Mouse (Mus musculus) embryo, embryonic 11 days (tissue): ENCODE data around the gene Fate1.
"Not testable (repeated sequence)": the region's sequence is repeated elsewhere in the genome, so short reads cannot be mapped to it uniquely, and the experiment has no call there.

Experiments used
- DNase-seq: peaks from one replicate; pipeline ENCODE4 v3.0.0-alpha.2; 2015

The Fate1 gene

DNA sequence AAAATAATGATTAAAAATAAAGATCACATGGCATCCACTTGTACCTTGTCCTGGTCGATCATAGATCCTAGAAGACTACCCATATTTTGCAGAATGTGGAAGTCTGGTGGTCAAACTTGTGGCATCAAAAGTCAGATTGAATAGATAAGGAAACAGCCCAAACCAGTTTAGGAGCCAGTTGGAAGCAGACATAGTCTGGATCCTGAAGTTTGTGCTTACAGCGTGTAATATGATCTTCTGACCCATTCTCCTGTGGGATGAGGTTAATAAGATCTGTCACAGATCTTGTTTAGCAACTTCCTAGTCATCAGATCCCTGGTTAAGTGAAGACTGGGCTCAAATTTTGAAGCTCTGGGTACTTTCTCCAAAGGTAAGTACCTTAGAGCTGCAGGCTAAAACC, at the start of gene Fate1:
Gene Fate1 (plus strand): TSS at position 301 of the 400 bp plus-strand sequence.
- no peak for DNase-seq

DNA sequence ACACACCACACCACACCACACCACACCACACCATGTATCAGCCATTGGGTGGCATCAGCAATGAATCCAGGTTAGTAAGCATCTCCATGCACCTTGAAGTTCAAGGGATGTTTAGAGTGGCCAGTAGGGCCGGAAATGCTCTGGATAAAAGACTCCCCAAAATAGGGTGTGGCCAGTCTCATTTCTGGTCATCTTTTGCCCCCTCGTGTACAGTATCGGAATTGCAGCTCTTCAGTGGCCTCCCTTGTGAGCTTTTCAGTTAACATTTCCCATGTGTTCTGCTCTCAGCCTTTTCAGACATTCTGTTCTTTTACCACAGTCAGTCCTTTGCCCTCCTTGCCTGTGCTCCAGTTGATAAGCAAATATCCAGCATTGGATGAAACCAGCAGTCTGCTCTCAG, 26.2 kb upstream of the Fate1 start:
- DNase-seq, result peak; percentile 58

DNA sequence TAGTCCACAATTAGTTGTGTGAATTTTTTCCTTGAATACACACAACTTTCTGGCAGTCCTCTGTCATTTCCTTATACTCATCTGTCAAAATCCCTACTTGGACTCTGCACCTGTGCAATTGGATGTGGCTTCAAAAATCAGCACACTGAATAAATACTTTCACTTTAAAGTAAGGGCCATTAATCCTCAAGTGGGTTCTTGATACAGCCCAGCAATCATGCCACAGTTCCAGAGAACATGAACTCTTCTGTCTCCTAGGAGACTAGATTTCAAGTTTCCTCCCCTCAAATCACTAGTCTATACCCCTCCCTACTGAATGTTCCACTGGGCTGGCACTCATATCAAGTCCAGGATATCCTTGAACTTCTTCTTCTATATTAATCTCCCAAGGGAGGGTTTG, 14.4 kb upstream of the Fate1 start:
- no peak for DNase-seq

DNA sequence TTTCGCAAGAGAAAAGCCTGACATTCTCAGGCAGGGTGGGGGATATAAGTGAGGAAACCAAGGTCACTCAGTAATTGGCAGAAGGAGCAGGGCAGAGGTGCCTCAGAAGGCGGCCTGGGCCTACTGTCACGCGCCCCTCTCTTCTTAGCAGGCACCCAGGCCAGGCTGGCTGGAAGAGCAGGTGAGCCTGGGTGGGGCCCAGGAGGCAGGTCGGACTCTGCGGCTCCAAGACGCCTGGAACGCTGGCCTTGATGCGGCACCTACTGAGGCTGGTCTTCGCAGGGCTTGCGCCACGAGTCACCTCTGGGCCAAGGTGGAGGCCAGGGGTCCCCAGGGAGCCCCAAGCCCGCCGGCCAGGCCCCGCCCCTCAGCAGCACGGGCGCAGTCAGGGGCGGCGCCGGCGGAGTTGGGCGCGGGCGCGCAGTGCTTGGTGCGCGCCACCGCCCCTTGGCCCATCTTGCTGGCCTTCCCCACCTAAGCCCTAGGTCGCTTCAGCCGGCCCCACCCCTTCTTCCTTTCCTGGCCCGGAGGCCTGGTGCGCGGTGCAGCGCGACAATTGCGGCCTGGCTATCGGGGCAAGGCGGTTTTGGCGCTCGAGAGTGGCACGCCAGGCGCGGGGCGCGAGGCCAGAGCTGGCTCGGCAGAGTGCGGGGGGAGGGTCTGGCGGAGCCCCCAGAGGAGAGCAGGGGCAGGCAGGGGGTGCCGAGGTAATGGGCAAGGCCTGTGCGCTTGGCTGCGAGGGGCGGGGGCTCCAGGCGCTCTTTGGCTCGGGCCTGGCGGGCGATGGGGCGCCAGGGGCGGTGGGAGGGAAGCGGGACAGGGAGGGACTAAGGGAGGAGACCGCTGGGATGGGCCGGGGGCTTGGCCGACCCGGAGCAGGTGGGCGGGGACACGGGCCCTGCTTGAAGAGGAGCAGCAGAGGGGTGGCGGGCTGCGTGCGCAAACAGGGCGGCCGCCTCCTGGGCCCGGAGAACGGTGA, 10.4 kb upstream of the Fate1 start, which contains the start of gene Prrg3:
Gene Prrg3 (plus strand): TSS at position 552 of the 979 bp plus-strand sequence.
- DNase-seq, result peak; percentile 79

DNA sequence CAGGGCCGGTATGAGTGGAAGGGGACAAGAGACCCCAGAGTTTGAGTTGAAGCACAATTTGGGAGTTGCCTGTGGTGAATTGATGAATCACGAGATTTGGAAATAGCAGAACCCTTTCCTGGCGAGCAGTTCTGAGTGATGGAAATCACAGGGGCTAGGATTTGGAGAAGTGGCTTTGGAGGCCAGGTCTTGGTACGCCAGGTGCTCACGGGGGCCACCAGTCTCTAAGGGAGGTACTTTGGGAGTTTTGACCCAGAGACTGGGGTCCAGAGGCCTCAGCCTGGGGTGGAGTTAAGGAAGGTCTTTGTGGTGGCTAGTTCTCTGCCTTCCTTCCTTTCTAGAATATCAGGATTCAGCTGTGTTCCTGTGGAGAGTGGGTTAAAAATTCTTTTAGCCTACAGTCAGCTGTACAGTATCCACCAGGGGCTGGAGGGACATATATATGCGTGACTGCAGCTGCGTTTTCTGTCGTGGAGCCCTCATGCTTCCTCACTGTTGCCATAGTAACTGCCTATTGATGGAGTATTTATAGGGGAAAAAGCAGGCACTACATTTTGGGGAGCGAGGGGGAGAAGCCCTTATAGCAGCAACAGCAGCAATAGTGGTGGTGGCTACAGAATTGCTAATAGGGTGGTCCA, 9.4 kb upstream of the Fate1 start:
- peak; percentile 5 for DNase-seq

DNA sequence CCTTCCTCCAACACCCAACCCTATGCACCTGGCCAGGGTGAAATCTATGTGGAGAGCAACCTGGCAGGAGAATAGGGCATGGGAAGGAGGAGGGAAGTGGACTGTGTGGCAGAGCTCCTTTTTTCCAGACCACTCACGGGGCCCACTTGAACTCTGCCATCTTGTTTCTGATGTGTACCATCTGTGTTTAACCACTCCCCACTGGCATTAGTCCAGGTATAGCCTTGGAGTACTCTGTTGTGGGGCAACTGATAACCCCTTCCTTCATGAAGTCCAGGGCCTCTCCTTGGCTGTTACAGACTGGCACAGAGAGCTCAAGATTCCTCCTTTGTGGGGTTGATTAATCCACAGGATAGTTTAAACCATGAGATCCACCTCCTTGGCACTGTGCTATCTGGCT, 4.6 kb upstream of the Fate1 start:
- DNase-seq, result no peak

DNA sequence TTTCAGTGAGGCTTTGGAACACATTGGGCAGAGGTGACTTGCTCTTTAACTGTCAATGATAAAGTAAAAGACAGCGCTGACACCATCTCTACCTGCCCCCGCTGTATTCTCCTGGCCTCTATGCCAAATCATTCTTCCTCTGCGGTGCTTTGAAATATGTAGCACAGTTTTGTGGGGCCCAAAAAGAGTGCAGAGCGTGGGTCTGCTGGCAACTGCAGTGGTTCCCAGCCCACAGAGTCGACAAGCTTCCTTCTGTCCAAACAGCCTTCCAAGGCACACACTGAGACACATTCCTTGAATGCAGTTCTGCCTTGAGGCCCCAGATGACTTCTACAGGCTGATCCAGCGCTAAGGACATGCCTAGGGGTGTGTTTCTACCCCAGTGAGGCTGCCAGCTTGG, 4.0 kb upstream of the Fate1 start:
- DNase-seq, result no peak

DNA sequence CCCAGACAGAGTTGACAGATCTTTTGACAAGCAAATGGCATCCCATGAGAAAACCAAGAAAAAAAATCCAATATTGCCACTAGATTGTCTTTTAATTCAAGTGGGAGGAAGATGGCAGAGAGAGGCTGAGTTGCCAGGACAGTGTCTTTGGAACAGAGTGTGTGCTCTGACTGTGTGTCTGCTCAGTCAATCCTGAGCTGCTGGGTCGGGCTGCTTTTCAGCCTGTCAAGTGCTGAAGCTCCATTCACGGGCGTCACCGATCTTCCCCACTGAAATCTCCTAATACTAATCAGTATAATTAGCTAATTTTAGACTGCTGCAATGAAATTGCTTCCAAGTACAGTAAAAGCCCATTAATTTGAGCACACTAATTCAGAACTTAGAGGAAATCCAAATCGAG, 1.5 kb upstream of the Fate1 start:
- DNase-seq, result no peak

DNA sequence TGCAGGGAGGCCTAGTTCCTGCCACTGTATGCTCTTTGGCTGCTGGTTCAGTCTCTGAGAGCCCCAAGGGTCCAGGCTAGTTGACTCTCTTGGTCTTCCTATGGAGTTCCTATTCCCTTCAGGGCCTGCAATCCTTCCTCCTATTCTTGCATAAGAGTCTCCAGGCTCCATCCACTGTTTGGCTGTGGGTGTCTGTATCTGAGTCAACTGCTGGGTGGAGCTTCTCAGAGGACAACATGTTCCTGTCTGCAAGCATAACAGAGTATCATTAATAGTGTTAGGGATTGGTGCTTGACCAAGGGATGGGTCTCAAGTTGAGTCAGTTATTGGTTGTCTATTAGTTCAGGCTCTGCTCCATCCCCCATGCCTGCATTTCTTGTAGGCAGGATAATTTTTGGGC, 4.9 kb downstream of the Fate1 start:
- not testable (repeated sequence) for DNase-seq

DNA sequence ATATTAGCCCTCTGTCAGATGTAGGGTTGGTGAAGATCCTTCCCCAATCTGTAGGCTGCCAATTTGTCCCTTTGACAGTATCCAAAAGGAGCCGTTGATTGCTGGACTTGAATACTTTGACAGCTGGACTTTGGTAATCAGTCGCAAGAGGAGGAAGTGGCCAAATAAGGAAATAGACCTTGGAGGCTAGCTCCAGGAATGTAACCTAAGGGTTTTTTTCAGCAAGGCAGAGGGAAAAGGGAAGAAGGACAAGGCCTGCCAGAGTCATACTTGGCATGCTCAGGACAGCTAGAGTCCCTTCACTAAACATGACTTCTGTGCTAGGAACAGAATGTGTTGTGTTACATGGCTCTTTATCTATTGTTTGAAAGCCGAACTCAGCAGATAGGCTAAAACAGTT, 7.7 kb downstream of the Fate1 start:
- DNase-seq, result no peak

DNA sequence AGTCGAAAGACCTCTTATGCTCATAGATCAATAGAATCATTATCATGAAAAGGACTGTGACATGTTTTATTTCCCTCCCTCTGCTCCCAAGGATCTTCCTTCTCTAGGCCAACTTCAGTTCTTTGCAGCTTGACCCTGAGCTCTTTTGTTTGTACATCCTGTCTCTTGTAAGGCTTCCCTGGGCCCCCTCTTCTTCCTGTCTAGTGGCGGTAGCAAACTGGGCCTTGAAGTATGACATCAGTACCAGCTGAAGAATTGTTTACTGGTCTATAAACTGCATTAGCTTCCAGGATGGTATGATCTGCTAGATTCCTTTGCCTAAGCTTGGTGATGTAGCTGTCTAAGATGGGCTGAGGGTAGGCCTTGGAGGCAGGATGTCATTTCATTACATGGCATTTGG, 8.5 kb downstream of the Fate1 start:
- DNase-seq, result no peak

DNA sequence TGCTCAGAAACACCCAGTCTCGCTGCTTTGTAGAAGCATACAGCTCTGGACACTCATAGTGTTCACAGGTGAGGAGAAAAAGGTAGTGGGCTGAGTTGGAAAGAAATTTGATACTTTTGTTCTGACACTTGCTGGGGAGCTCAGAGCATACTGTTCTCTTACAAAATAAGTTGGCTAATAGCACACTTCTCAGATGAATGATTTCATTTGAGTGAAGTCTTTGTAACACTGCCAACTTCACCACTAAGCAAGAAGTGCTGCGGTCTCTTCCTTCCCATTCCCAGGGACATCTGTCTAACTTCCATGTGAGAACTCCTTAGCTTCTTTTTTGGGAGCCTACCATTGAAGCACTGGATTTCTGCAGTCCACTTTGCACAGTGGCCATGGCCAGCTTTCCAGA, 10.4 kb downstream of the Fate1 start:
- no peak for DNase-seq

DNA sequence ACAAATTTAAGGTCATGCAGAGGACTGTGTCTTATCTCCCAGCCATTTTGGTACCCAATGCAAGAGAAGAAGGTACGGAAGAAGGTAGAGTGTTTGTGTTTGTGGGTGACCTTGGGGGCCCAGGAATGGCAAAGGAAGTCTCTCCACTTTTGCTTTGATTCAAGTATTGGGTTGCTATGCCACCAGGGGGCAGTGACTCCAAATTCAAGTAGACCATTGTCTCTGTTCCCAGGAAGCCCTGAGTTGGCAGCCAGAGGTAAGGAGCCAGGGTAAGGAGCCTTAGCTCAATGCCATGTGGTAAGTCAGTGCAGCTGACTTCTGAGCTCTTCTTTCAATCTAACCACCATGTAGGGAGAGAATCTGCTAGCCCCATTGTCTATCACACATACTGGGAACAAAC, 11.0 kb downstream of the Fate1 start:
- peak; percentile 4 for DNase-seq

DNA sequence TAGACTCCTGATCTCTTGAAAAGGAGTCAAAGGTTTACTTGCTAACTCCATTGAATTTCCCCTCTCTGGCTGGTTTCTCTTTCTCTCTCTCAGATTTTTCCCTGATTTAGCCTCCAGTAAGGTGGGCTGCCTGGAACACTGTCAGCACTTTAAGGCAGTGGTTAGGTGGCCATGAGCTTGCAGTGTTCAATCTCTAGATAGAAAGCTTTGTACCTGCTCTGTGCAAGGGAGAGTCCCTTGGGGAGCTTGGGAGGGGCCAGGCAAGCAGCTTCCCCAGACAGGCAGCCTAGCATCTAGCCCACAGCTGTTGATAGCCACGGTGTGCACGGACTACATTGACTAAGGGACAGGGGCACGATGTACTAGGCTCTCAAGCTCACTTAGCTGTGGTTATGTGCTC, 18.8 kb downstream of the Fate1 start, which contains the start of gene Cnga2:
Gene Cnga2 (plus strand): TSS at position 301 of the 400 bp plus-strand sequence.
- no peak for DNase-seq

DNA sequence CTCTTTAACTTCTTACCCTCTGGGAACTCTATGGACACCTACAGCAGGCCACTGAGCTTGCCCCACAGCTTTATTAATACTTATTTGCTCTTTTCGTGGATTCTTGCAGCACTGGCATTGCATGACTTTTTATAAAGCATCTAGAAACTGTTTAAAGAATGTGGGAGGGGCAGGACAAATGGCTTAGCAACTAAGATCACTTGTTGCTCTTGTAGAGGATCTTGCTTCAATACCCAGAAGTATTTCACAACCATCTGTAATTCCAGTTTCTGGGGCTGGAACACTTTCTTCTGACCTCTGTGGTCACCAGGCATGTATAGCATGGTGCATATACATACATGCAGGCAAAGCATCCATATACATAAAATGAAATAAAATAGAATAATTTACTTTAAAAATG, 23.2 kb downstream of the Fate1 start:
- no peak for DNase-seq

DNA sequence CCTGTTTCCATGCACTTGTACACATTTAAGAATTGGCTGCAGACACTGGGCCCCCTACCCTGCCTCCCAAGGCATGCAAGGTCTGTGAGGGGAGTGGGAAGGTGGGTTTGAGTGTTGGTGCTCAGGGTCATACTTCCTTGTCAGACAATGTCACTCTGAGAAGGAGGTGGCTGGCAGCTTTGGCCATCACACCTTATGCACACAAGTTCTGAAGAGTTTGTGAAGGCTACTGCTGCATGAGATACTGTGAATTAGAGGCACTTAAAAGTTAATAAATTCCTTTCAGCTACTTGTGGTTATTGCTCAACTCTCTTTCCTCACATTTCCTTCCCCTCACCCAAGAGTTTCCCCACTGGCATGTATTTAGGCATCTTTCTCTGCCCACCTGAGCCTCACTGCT, 37.1 kb downstream of the Fate1 start:
- no peak for DNase-seq

DNA sequence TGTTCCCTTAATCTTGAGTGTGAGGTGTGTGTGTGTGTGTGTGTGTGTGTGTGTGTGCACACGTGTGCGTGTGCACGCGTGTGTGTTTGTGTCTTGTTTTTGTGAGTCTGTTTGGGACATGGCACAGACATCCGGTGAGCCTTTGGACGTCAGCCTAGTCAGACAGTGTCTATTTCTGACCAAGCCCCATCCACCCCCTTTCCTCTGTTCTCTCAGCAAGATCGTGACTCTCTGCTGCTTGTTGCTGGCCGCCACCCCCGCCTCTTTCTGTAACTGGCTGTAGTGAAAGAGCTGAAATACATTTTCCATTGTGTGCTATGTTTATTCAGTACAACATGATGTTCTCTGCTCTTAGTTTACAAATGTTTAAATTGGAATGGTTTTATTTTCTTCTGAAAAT, 39.5 kb downstream of the Fate1 start:
- DNase-seq, result no peak

DNA sequence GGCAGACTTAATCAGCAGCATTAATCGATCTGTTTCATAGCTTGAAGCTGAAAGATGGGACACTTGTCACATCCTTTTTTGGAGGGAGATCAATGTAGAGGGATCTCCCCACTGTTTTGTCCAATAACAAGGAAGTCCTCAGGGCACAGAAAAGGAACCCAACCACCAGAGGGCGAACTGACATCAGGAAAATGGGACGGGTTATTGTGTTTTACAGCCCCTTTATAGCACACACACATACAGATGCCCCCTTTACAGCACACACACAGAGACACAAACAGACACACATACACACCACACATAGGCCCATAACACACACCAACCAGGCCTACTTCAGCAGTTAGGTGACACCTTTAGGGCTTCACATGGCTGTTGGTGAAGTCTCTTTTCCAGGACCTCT, 40.0 kb downstream of the Fate1 start:
- DNase-seq, result peak; percentile 23

DNA sequence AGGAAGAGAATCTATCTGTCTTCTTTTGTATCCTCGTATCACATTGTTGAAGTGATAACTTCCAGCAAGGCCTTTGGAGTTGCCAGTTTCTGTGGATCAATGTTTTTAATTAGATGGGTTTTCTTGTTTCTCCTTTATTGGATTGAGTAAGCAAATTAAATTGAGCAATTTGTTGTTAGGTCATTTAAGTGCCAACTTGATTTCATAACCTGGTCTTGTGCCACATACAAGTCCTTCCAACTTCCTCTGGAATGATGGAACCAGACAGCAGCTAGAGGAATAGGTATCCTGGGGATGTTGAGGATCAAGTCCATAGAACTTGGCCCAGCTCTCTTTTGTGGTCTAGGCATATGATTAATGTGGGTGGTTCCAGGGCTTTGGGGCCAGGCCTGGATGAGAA, 49.5 kb downstream of the Fate1 start:
- no peak for DNase-seq

DNA sequence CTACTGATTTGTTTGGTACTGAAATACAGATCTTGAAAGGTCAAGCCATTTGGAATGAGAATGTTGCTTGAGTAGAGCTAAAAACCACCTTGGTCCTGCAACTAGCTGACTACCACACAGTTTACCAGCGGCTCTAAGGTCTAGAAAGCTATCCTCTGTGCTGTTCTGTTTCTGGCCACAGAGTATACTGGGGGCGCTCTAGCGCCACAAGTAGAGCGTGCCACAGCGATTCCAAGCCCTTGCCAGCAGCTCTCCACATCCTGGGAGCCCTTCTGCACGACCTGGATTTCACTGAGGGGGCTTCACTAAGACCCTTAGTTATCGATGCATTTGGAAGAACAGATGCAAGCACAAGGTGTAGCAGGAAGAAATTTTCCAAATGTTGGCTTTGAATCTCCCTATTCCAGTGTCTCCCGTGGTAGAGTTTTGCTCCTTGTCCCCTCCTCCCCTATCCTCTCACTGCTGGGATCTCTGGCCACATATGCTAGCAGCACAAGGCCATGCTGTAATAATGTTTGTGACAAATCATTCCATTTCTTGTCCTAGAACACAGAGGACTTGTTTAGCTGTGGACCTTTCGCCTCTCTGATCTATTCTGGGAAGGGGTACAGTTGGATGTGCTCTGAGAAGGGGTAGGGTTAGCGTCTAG, 50.1 kb downstream of the Fate1 start:
- peak; percentile 65 for DNase-seq

DNA sequence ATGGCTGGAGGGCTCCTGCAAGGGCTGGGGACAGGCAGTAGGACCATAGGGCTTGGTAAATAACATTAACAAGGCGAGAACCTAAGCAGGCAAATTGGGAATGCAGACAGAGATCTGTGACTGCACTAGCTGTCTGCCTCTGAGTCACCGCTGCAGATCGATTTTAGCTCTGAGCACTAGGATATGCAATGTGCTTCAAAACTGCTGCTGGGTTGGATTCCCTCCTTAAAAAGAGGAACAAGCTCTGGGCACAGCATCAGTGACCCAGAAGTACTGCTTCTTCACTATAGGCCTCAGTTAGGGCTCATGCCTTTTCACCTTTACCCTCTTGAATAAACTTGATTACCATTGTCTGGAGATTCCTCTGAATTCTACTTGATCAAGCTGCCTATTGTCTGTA, 50.8 kb downstream of the Fate1 start:
- DNase-seq, result no peak
